Mouse (Mus musculus) intestine, embryonic 16.5 days (tissue): ENCODE data around the gene Fam83e. TPM values are rescaled to one million over a fixed set of nuclear protein-coding genes. Genes with fewer than 3 reads are reported as not detected.
A peak's percentile ranks its signal among the peaks of the same experiment; 100 is the strongest.

Source experiments
- ATAC-seq: fragments of 200-750 bp; cut with Nextera tagmentation; 2 replicates; pipeline ENCODE4 v1.8.0; 2017; ENCODE audit warnings: moderate TSS enrichment, moderate library complexity
- H3K27ac ChIP-seq: fragments of 300-500 bp; sonication (generic); 2 replicates; pipeline ENCODE4 v1.5.1; 2014; ENCODE audit warnings: mild to moderate bottlenecking, low read length
- H3K27me3 ChIP-seq: fragments of 300-500 bp; sonication (generic); replicated peaks from 2 replicates; pipeline ENCODE4 v1.6.1; 2014; ENCODE audit warnings: low read length, control low read depth, mixed read lengths; ENCODE audit not compliant: control insufficient read depth, insufficient read depth
- H3K36me3 ChIP-seq: fragments of 300-500 bp; sonication (generic); 2 replicates; pipeline ENCODE4 v1.6.1; 2014; ENCODE audit warnings: low read length, control low read depth; ENCODE audit not compliant: control insufficient read depth, insufficient read depth
- H3K4me1 ChIP-seq: fragments of 300-500 bp; sonication (generic); 2 replicates; pipeline ENCODE4 v1.6.1; 2014; ENCODE audit warnings: low read length, control low read depth, mixed read lengths; ENCODE audit not compliant: control insufficient read depth, insufficient read depth
- H3K4me2 ChIP-seq: fragments of 300-500 bp; sonication (generic); 2 replicates; pipeline ENCODE4 v1.6.1; 2014; ENCODE audit warnings: low read depth, low read length, control low read depth
- H3K4me3 ChIP-seq: fragments of 300-500 bp; sonication (generic); 2 replicates; pipeline ENCODE4 v1.5.1; 2014; ENCODE audit warnings: mild to moderate bottlenecking, low read length
- H3K9ac ChIP-seq: fragments of 300-500 bp; sonication (generic); 2 replicates; pipeline ENCODE4 v1.6.1; 2014; ENCODE audit warnings: low read depth, low read length
- H3K9me3 ChIP-seq: fragments of 300-500 bp; sonication (generic); 2 replicates; pipeline ENCODE4 v1.6.1; 2016; ENCODE audit warnings: low read length, control low read depth; ENCODE audit not compliant: control insufficient read depth
- WGBS: fragments of 180-500 bp; shearing (Covaris S2); extraction: QIAGEN DNeasy Blood & Tissue Kit; methylation state at CpG from one replicate; pipeline ENCODE4 v1.1.7; 2014; 5-methylcytosine and 5-hydroxymethylcytosine counted together
- polyA plus RNA-seq: library from polyadenylated mRNA; unstranded; fragments of >200 nt; fragmentation: Nextera tagmentation; extraction: Ambion mirVana; gene quantifications from 2 replicates; pipeline ENCODE4 v1.2.1, GENCODE M21; 2015

Fam83e gene
- polyA plus RNA-seq, 1 experiment from 2014 or later: 34.2 TPM

DNA sequence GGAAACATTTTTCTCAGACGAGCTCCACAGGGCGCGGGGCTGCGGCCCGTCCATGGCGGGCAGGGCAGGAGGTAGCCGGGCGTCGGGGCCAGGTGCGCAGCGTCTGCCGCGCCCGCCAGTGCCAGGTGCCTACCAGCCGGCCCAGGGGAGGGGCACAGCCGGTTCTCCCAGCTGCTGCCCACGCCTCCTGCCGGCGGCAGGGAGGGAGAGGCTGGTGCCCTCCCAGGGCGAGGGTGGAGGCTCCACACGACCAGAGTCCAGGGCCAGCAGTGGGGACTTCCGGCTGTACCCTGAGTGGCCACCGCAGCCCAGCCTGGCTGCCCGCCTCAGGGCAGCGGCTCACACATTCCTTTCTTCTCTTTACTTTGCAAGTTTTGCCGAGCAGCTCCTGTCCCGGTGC lies 38.4 kb downstream of the Fam83e start:
- Histone ChIP-seq H3K4me1 (peaks cover 11% of the 10 kb centered on the region), H3K9me3 (no peaks in the 10 kb centered on the region), H3K4me2 (peak overlapping the region; percentile 58), H3K36me3 (no peaks in the 10 kb centered on the region), H3K9ac (peak overlapping the region; percentile 54), H3K4me3 (peak overlapping the region; percentile 30), H3K27me3 (peaks cover 19% of the 10 kb centered on the region), H3K27ac (no peak overlapping the region)
- ATAC-seq: peak; percentile 91
- 4% methylated on average over 27 of the region's 27 CpGs for WGBS

GRCm38 (mm10) chr7:45760151-45760550 lies 39.1 kb downstream of the Fam83e start:
- no peak overlapping the region for H3K9ac ChIP-seq
- H3K27me3 ChIP-seq: peaks cover 19% of the 10 kb centered on the region
- H3K4me3 ChIP-seq: no peak overlapping the region
- H3K4me2 ChIP-seq: no peak overlapping the region
- ATAC-seq: no peak
- H3K4me1 ChIP-seq: peaks cover 11% of the 10 kb centered on the region
- no peak overlapping the region for H3K27ac ChIP-seq
- no peaks in the 10 kb centered on the region for H3K9me3 ChIP-seq
- 67% methylated on average over 5 of the region's 5 CpGs for WGBS
- no peaks in the 10 kb centered on the region for H3K36me3 ChIP-seq

DNA sequence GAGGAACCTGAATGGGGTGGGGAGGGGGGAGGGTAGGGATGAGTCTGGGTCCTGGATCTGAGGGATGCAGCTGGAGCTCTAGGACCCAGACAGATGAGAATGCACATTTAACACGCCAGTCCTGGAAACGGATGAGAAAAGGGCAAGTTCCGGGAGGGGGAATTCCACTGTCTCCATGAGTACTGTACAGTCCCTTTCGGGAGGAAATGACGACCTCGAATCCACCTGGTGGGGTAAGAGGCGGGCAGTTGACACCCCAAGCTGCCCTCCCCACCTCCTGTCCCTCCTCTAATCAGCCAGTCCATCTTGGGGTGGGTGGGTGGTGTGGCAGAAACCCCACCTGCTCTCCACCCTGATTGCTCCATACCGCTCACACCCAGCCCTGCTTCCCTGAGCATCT lies 45.0 kb downstream of the Fam83e start:
- Histone ChIP-seq H3K27ac (no peak overlapping the region), H3K4me3 (no peak overlapping the region), H3K9me3 (no peaks in the 10 kb centered on the region), H3K27me3 (no peaks in the 10 kb centered on the region), H3K9ac (no peak overlapping the region), H3K4me2 (no peak overlapping the region), H3K36me3 (no peaks in the 10 kb centered on the region), H3K4me1 (peaks cover 3% of the 10 kb centered on the region; the same call in 1 of the 2 replicates)
- ATAC-seq: no peak
- 49% methylated on average over 8 of the region's 8 CpGs for WGBS

- Histone ChIP-seq H3K27ac (no peak overlapping the region), H3K9me3 (no peaks in the 10 kb centered on the region), H3K36me3 (no peaks in the 10 kb centered on the region), H3K4me3 (no peak overlapping the region), H3K9ac (no peak overlapping the region), H3K4me1 (peaks cover 3% of the 10 kb centered on the region; the same call in 1 of the 2 replicates), H3K27me3 (no peaks in the 10 kb centered on the region), H3K4me2 (no peak overlapping the region)
- ATAC-seq: no peak
- 47% methylated on average over 8 of the region's 8 CpGs for WGBS
Observed at GRCm38 (mm10) chr7:45766764-45767163, 45.8 kb downstream of the Fam83e start.

DNA sequence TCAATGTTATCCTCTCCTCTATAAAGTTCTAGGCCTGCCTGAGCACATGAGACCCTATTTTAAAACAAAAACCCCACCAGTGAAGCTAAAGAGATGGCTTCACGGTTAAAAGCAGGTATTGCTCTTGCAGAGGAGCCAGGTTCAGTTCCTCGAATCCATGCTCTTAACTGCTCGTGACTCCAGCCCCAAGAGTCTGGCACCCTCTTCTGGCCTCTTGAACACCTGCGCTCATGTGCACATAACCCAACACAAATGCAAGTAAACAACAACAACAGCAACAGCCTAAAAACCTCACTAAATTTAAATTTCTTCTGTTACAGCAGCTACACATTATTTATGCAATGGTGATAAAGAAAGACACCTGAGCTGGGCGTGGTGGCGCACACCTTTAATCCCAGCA lies 46.5 kb downstream of the Fam83e start:
- Histone ChIP-seq H3K4me2 (no peak overlapping the region), H3K4me3 (no peak overlapping the region), H3K36me3 (no peaks in the 10 kb centered on the region), H3K9me3 (no peaks in the 10 kb centered on the region), H3K4me1 (peaks cover 3% of the 10 kb centered on the region; the same call in 1 of the 2 replicates), H3K9ac (no peak overlapping the region), H3K27ac (no peak overlapping the region), H3K27me3 (no peaks in the 10 kb centered on the region)
- no peak for ATAC-seq
- 93% methylated on average over 6 of the region's 6 CpGs for WGBS

DNA sequence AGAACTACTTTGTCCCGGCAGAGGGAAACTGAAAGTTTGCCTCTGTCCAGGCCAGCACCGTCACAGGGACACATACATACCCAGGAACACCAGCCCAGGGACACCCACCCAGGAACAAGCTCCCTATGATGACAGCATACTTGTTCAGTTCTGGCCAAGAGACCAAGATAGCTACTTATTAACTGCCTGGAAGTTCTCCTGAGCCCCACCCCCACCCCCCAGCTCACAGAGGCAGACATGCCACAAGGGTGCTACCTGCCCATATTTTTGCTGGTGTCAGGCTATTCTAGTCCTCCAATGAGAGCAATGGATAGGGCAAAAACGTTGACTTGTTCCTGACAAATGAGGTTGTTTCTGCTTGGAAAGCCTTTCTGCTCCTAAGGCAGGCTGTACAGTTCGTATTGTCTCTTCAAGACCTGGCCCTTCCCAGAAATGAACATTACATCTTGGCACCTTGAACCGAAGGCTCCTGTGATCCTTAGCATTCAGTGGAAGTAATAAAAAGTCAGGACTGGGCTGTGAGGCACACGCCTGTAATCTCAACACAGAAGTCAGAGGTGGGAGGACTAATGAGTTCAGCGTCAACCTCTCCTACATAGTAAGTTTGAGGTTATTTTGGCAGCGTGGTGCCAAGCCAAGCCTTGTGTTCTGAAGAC lies 49.5 kb downstream of the Fam83e start:
- Histone ChIP-seq H3K27ac (peak overlapping the region; percentile 78), H3K36me3 (no peaks in the 10 kb centered on the region), H3K27me3 (no peaks in the 10 kb centered on the region), H3K9ac (peak overlapping the region; percentile 24; the same call in 1 of the 2 replicates), H3K9me3 (no peaks in the 10 kb centered on the region), H3K4me2 (peak overlapping the region; percentile 12; the same call in 1 of the 2 replicates), H3K4me3 (no peak overlapping the region), H3K4me1 (peaks cover 3% of the 10 kb centered on the region; the same call in 1 of the 2 replicates)
- WGBS: 54% methylated on average over 8 of the region's 8 CpGs
- peak; percentile 80 for ATAC-seq

GRCm38 (mm10) chr7:45771101-45771500 lies 50.1 kb downstream of the Fam83e start:
- Histone ChIP-seq H3K4me2 (no peak overlapping the region), H3K36me3 (no peaks in the 10 kb centered on the region), H3K27me3 (no peaks in the 10 kb centered on the region), H3K9ac (no peak overlapping the region), H3K4me1 (peaks cover 3% of the 10 kb centered on the region; the same call in 1 of the 2 replicates), H3K9me3 (no peaks in the 10 kb centered on the region), H3K4me3 (no peak overlapping the region), H3K27ac (peak overlapping the region; percentile 78)
- 66% methylated on average over 4 of the region's 4 CpGs for WGBS
- no peak for ATAC-seq

DNA sequence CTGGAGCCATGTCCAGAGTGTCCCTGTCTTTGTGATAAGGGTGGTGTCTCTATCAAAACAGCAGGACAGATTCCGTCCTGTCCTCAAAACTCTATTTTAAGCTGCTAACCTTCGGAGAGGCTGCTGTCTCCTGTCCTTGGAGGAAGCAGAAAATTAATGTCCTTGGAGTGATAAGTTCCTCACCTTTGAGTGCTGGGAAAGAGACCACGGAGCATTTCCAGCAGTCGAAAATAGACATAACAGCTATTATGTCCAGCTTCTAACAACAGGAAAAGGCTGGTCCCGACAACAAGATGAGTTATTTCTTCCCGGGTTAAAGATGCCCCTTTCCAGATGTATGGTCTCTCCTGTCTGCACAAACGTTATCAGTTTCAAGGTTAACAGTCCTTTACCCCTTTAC lies 54.2 kb downstream of the Fam83e start:
- no peak overlapping the region for H3K4me3 ChIP-seq
- no peaks in the 10 kb centered on the region for H3K27me3 ChIP-seq
- 73% methylated on average over 7 of the region's 7 CpGs for WGBS
- no peaks in the 10 kb centered on the region for H3K9me3 ChIP-seq
- ATAC-seq: no peak
- no peak overlapping the region for H3K27ac ChIP-seq
- H3K4me2 ChIP-seq: no peak overlapping the region
- H3K9ac ChIP-seq: no peak overlapping the region
- peaks cover 4% of the 10 kb centered on the region; the same call in 1 of the 2 replicates for H3K4me1 ChIP-seq
- H3K36me3 ChIP-seq: no peaks in the 10 kb centered on the region
